8 mouse cellular contexts compared by ENCODE assay signal in the genomic region with DNA sequence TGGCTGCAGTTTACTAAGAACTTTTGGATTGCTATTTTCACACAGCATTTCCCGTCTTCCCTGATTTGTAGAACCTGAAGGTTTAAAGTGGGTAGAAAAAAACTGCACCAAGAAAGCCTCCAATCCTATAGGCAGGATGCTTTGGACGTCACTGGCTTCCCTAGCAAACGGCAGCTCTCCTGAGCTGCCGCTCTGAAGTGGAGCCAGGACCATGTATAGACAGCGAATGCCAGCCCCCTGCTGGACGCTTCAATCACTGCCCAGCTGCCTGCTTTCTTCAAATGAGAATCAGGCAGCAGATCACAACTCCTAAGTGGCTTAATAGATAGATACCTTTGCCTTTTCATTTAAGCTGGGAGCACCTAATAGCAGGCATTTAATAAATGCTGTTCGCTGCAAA. TPM values are rescaled to one million over a fixed set of nuclear protein-coding genes. Genes with fewer than 3 reads are reported as not detected.
DNase-seq lines count a peak whose midpoint lies in the region; ATAC-seq and TF ChIP-seq lines count a peak whose summit lies in the region.

A gene (minus strand): TSS at position 12 of the 400 bp plus-strand sequence.

- peaks cover 27% of the 10 kb centered on the region for H3K27me3 ChIP-seq in Patski
- no peaks in the 10 kb centered on the region; the same call in 1 of the 2 replicates for H3K27me3 ChIP-seq in liver, embryonic 14.5 days (ENCODE audit: control insufficient read depth, insufficient read depth, low read length)
- H3K27me3 ChIP-seq in neural tube, embryonic 13.5 days, result peaks cover 69% of the 10 kb centered on the region

- H3K36me3 ChIP-seq in liver, embryonic 14.5 days (replicated peaks; ENCODE audit: control insufficient read depth, insufficient read depth, low read depth), result no peaks in the 10 kb centered on the region
- H3K36me3 ChIP-seq in neural tube, embryonic 13.5 days, result no peaks in the 10 kb centered on the region

- no peak within 1 kb of the TSS for H3K4me2 ChIP-seq in liver, embryonic 14.5 days (ENCODE audit: low read depth)
- no peak within 1 kb of the TSS for H3K4me2 ChIP-seq in neural tube, embryonic 13.5 days

- peak; percentile 2 to 16 for DNase-seq in B cell, adult 2 months
- no peak for DNase-seq in Patski (ENCODE audit: low read depth, low spot score)
- DNase-seq in embryo, embryonic 10 days (ENCODE audit: low spot score), result peak; percentile 68
- peak; percentile 53 for DNase-seq in heart, postnatal 4 days
- peak; percentile 30 to 71 for DNase-seq in kidney, postnatal 36 days
- DNase-seq in liver, embryonic 14.5 days (ENCODE audit: low read depth in 3 of 3, low spot score in 3 of 3), result no peak

- POLR2A ChIA-PET in Patski (lab: Charles Lee), result no interaction called here

- WGBS in liver, embryonic 14.5 days (ENCODE audit: insufficient replicate concordance), result 12% methylated on average over 7 of the region's 7 CpGs
- WGBS in neural tube, embryonic 13.5 days, result 17% methylated on average over 7 of the region's 7 CpGs

- no peaks in the 10 kb centered on the region for H3K4me1 ChIP-seq in liver, embryonic 14.5 days (replicated peaks; ENCODE audit: control insufficient read depth in 2 of 2, insufficient read depth in 2 of 2, low read length in 1 of 2)
- H3K4me1 ChIP-seq in neural tube, embryonic 13.5 days (replicated peaks), result no peaks in the 10 kb centered on the region

- in situ Hi-C loops in Patski (cut with MboI; ENCODE audit: low pct_unique_long_range_greater_than_20kb), result loop anchor here (25.0 kb wide), 1 partner anchor 587 kb away; a partner anchor contains a TSS

- CTCF ChIA-PET in Patski (lab: Charles Lee), result interaction anchor here (1.2 to 1.3 kb wide), 2 partner anchors 12 to 368 kb away, joined by 3 read pairs; no protein-coding TSS in a partner anchor

- peak; percentile 65 for ATAC-seq in Patski
- no peak for ATAC-seq in liver, embryonic 14.5 days (ENCODE audit: insufficient read depth)
- peak; percentile 92 for ATAC-seq in neural tube, embryonic 13.5 days (ENCODE audit: low read depth)
- ATAC-seq in erythroblast, adult 5-6 weeks (replicated peaks; ENCODE audit: low FRiP score, poor library complexity, severe bottlenecking), result no peak

- peak; percentile 66 for TF ChIP-seq CTCF in Patski (IDR thresholded peaks at IDR 0.05)
- TF ChIP-seq CTCF in liver, embryonic 14.5 days (IDR thresholded peaks at IDR 0.05; ENCODE audit: low read depth), result peak; percentile 46

- no peak within 1 kb of the TSS for H3K27ac ChIP-seq in liver, embryonic 14.5 days
- no peak within 1 kb of the TSS for H3K27ac ChIP-seq in neural tube, embryonic 13.5 days (replicated peaks)

- H3K9me3 ChIP-seq in liver, embryonic 14.5 days (ENCODE audit: control insufficient read depth, low read length), result no peaks in the 10 kb centered on the region
- no peaks in the 10 kb centered on the region for H3K9me3 ChIP-seq in neural tube, embryonic 13.5 days

- H3K4me3 ChIP-seq in liver, embryonic 14.5 days (ENCODE audit: insufficient read depth in 1 of 2, low read depth in 2 of 2, low read length in 2 of 2), result no peak within 1 kb of the TSS
- no peak within 1 kb of the TSS for H3K4me3 ChIP-seq in neural tube, embryonic 13.5 days

- no peak within 1 kb of the TSS for H3K9ac ChIP-seq in liver, embryonic 14.5 days (replicated peaks)
- no peak within 1 kb of the TSS for H3K9ac ChIP-seq in neural tube, embryonic 13.5 days

- no peak for TF ChIP-seq EP300 in liver, embryonic 14.5 days (IDR thresholded peaks at IDR 0.05; ENCODE audit: low read depth)

RNA-seq across cellular contexts. Expression of the gene that starts here (rescaled TPM):
- polyA plus RNA-seq in Patski (2021), result not detected
- total RNA-seq in heart, postnatal 4 days (2021), result not detected
- polyA plus RNA-seq in liver, embryonic 14.5 days (2012; rRNA removed), result 0.01 TPM in 1 of 2 replicates, not detected in the other
- polyA plus RNA-seq in liver, embryonic 14.5 days (2014; fragmentation: Nextera tagmentation; extraction: Ambion mirVana), result not detected in 2 replicates
- 0.11 and 0.36 TPM in 2 replicates for polyA plus RNA-seq in neural tube, embryonic 13.5 days (2015; fragmentation: Nextera tagmentation; extraction: Ambion mirVana)
- total RNA-seq in erythroblast, adult 5-6 weeks (2015; ENCODE audit: low replicate concordance), result not detected in 2 replicates
- total RNA-seq in erythroblast, adult 5-6 weeks (2017; ENCODE audit: low replicate concordance), result not detected in 2 replicates

Comparison
In these comparisons a context has a peak if more than half of its experiments do, and no peak if none do; other contexts are left out.
1. Peak in ATAC-seq in Patski; RNA of the gene not detected or under 1 TPM.
2. Peak in DNase-seq in heart, postnatal 4 days; RNA of the gene not detected or under 1 TPM.
3. Peak in ATAC-seq in neural tube, embryonic 13.5 days; RNA of the gene not detected or under 1 TPM.
4. DNase-seq: peak in B cell, adult 2 months (2 of 2), embryo, embryonic 10 days (single experiment) and kidney, postnatal 36 days (2 of 2); none in Patski (single experiment) and liver, embryonic 14.5 days (0 of 3).